Comparison of ENCODE assay signal across 8 mouse cellular contexts in the genomic region with DNA sequence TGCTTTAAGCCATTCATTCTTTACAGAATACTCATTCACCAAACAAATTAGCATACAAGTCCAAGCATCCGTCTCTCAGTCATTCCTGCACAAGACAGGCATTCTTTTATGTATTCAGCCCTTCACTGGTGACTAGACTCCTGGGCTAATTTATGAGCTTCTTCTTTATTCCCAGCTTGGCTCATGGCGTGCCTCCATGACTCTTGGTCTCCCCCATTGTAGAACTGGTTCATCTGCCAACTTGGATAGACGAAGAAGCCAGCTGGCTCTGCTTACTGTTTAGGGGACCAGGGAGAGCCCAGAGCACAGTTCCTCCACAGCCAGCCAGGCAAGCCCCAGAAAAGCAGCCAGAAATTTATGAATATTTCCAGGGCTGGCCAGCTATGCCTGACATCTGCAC.
DNase-seq lines count a peak whose midpoint lies in the region; ATAC-seq and TF ChIP-seq lines count a peak whose summit lies in the region.

No protein-coding gene starts in this region.

- 71% methylated on average over 3 of the region's 3 CpGs for WGBS in lung, adult 2 months

- peak; percentile 2 for DNase-seq in adrenal gland, adult 2 months
- DNase-seq in adrenal gland, adult 18-20 months (ENCODE audit: low spot score in 2 of 2) = no peak
- peak; percentile 39 to 49 for DNase-seq in right cerebral cortex, postnatal 10 days (ENCODE audit: low spot score in 2 of 2)
- DNase-seq in right cerebral cortex, postnatal 36 days (ENCODE audit: low spot score in 2 of 2) = no peak
- DNase-seq in heart, postnatal 14 days = peak; percentile 45 to 69
- peak; percentile 4 for DNase-seq in lung, adult 2 months
- DNase-seq in frontal cortex, postnatal 25 days (ENCODE audit: low spot score in 2 of 2) = no peak

- H3K4me3 ChIP-seq in lung, adult 2 months (replicated peaks; ENCODE audit: extremely low read depth, low read depth, low read length) = no peak overlapping the region

- intact Hi-C loops in heart, postnatal 14 days (cut with DNase I) = no loop called here

- ATAC-seq in monocyte, adult 5-6 weeks (replicated peaks; ENCODE audit: insufficient number of reproducible peaks, low FRiP score, low TSS enrichment, poor library complexity, severe bottlenecking) = no peak

- no peak for TF ChIP-seq CTCF in lung, adult 2 months (IDR thresholded peaks at IDR 0.05; ENCODE audit: insufficient read depth, low read length)

- no peak for TF ChIP-seq POLR2A in lung, adult 2 months (IDR thresholded peaks at IDR 0.05; ENCODE audit: borderline replicate concordance, extremely low read depth, low read depth, low read length)

- H3K4me1 ChIP-seq in lung, adult 2 months (ENCODE audit: control insufficient read depth, insufficient read depth, low read length) = no peaks in the 10 kb centered on the region

Comparison
In these comparisons a context has a peak if more than half of its experiments do, and no peak if none do; other contexts are left out.
1. DNase-seq: peak in adrenal gland, adult 2 months (single experiment), right cerebral cortex, postnatal 10 days (2 of 2), heart, postnatal 14 days (2 of 2) and lung, adult 2 months (single experiment); none in adrenal gland, adult 18-20 months (0 of 2), right cerebral cortex, postnatal 36 days (0 of 2) and frontal cortex, postnatal 25 days (0 of 2).